Mouse (Mus musculus): Measurements from ENCODE around the gene Ezh1.

GRCm38 (mm10) chr11:101195571-101195970 is 30.7 kb downstream of the Ezh1 start:
- TF ChIP-seq EP300 (IDR thresholded peaks at IDR 0.05; ENCODE audit: insufficient read depth, low read depth, low read length) = no peak
- TF ChIP-seq POLR2A (IDR thresholded peaks at IDR 0.05; ENCODE audit: insufficient read depth, low read length) = no peak

Measured in ES-Bruce4 (cell line).